Mouse (Mus musculus): Measurements from ENCODE around the gene Ankrd63. TPM values are rescaled to one million over a fixed set of nuclear protein-coding genes. Genes with fewer than 3 reads are reported as not detected.

Gene Ankrd63
- under 1 TPM; 0.10 to 0.30 TPM for total RNA-seq (2021)
- long read RNA-seq, experiment 1 = 0 reads
- long read RNA-seq, experiment 2 = 0 reads

DNA sequence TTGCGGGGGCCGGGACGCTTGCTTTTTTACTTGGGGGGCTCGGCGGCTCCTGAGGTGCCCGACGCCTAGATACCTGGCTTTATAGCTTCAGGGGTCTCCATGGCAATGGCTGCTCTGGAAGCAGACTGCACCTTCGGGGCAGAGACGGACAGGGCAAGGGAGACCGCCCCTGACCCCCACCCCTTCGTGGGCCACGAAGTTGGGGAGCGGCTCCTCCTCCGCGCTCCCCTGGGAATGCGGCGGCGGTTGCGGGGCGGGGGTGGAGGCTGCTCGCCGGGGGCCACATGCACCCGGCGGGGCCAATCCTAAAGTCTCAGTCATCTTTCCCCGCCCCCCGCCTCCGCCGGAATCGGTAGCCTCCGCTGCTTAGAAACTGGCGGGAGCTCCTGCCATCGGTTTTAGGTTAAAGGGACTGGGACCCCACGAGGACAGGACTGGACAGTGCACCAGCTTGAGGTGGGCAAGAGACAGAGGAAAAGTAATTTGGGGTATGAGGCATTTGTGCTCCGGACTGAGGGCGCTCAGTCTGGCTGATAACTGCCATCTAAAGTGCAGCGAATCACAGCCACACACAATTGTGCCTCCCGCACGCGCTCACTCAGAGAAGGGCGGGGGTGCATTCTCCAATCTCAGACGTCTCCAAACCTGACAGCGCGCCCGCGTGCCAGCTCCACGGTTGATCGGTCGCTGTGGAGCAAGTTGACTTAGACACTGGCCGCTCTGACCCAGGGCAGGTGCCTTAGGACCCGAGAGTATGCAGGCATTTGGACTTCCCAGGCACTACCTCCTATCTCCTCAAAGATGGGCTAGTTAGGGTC, at the start of gene Ankrd63:
Gene Ankrd63 (minus strand): TSS at position 51 of the 818 bp plus-strand sequence.
- peak; percentile 46 to 66 for DNase-seq

DNA sequence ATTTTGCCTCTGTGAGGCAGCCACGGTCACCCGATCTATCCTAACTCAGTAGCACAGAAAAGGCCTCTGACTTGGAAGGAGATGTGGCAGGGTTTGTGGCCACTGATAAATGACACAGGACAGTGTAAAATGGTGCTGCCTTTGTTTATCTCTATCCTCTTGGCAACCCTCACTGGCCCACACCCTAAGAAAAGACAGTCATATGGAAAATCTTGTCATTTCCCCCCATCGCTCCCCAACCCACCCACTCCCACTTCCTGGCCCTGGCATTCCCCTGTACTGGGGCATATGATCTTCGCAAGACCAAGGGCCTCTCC, 49.0 kb upstream of the Ankrd63 start:
- DNase-seq = no peak

DNA sequence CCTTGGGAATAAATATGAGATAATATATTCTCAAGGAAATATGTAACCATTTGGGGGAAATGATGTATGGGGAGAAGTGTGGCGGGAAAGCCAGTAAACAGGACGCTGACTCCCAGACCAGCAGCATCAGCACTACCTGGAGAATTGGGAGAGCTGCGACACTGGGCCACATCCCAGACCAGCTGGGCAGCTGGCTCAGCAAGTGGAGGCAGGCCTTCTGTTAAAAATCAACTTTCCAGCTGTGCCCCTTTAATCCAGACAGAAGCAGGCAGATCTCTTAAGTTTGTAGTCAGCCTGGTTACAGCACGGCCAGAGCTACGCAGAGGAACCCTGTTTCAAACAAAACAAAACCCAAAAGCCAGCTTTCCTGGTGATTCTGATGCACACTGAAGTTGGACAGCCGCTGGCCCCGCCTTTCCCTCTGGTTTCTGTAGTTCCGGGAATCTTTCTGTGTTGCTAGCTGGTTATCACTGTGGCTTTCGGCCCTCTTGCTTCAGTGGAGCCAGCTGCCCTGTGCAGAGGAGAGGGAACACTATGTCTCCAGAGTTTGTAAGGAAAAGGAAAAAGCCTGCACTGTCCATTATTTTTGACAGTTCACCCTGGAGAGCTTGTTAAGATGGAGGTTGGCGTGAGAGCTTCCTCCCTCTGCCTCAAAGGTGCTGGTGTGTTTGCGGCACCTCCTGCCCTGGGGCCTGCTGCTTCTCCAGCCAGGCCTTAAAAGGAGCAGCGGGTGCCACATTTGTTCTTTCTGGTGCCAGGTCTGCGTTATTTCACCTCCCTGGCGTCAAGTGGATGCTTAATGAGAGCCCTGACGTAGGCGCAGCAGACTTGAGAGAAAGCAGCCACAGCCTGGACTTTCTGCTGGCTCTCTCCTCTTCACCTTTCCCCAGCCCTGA, 48.4 kb upstream of the Ankrd63 start:
- no peak for DNase-seq

DNA sequence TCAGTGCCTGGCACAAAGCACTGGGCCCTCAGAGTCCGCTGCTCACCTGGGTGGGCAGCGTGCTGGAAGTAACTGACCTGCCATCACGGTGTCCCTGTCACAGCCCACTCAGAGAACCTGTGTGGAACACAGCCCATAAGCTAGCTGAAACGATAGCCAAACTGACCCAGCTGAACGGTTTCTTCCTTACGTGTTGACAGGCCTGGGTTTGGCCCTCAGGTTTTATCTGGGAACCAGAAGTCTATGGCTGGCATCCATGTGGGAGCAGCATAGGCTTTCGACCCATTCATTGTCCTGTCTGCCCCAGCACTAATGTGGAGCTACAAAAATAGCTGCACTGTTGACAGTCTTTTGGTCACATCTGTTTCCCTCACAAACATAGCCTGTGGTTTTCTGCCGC, 46.7 kb upstream of the Ankrd63 start:
- DNase-seq = no peak

DNA sequence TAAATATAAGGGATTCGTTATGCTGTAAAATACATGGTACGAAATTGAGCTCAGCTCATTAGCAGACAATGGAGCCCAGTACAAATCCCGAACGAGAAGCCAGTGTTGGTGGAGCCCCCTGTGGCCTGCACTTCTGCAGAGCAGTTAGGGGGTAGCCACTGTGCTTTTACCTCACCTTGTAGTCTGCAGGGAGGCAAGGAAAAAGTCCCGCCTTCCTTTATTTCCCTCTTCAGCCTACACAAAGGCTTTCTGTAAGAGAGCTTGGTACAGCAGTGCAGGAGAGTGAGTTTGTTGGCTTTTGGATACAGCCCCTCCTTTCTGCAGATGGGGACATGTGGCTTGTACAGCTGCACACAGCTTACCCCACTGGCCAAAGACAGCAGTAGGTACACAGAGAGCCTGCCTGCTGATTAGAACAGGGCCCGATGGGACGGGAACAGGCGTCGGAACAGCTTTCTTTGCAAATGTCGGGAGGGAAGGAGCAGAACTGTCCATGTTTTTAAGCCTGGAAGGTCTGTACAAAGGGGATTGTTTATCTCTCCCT, 45.6 kb upstream of the Ankrd63 start:
- no peak for DNase-seq

DNA sequence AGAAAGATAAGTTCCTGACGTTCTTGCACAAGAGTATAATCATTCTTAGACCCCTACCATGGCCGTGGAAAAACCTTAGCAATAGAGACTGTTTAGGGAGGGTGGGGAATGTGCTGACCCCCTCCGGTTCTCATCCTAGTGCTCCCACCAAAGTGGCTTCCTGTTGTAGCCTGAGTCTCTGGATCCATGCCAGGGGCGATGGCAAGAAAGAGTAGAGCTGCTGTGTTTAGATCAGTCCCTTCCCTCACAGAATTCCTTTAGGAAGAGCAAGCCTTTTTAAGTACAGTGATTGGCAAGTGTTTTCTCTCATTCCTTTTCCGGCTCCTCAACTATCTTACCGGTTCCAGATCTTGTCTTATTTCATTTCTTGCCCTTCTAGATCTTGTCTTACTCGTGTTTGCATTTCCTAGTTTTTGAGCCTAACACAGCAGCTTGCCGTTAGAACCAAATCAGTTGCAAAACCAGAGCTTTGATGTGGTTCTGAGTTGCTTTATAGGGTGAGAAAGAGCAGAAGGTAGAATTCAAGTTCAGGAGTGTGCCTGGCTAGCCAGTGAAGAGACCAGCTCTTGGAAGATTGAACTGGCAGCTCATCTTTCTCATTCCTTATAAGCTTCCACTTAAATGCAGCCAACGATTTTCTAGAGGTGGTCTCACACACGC, 43.7 kb upstream of the Ankrd63 start:
- peak in 1 of 2 experiments; percentile 62 for DNase-seq

DNA sequence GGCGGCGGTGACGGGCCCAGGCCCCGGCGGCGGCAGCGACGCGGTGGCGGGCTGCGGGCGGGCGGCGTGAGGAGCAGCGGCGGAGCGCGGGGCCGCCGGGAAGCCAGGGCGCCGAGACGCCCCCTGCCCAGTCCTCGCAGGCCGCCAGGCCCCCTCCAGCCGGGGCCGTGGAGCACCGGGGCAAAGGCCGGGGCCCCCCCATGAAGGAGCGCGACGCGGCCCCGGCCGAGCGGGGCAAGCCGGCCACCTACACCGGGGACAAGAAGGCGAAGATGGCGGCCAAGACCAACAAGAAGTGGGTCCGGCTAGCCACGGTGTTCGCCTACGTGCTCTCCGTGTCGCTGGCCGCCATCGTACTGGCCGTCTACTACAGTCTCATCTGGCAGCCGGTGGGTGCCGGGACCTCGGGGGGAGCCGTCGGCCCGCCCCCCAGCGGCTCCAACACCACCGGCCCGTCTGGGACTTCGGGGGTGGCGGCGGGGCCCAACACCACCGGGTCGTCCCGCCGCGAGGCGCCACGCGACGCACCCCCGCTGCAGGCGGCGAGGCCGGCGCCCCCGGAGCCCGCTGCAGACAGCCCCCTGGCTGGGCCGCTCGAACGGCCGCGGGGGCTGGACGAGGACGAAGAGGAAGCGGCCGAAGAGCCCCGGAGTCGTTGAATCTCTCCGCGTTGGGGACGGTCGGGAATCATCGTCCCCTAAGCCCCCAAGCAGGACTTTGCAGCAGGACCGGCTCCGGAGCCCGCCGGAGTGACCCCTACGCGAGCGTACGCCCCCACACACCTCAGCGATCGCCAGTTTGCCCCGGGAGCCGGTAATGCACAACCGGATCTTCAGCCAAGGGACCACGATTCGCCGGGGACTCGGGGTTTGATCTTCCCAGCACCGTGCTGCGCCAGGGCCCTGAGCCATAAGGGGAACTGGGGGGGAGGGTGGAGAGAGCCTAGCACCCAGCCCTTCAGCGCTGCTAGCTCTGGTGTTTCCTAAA, 42.4 kb upstream of the Ankrd63 start:
- peak; percentile 42 to 54 for DNase-seq

DNA sequence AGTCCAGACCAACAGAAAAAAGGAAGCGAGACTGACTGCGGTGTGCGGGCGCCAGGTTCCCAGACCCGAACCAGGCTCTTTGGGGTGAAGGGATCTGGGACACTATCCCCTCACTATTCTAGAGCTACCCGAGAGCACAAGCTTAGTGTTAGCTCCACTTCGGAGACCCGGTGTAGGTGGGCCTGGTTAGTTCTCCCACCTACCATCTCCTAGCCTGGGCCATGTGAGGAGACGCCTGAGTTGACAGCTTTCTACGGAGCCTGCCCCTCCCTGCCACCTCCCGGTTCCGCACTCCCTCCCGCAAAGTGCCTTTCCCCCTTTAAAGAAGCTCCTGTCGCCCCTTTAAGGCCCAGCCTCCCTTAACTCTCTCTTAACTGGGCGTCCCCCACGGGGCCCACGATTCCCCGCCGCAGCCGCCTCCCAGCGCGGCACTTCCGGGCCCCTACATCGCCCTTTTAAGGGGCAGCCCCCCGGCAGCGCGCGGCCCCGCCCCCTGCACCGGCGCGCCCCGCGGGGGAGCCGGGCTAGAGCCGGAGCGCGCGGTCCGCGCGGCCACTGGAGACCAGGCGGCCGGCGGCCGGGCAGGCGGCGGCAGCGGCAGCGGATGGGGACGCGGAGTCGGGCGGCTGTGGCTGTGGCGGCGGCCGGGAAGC, 41.6 kb upstream of the Ankrd63 start, which contains the start of gene Inafm2:
Gene Inafm2 (plus strand): TSS at position 527 of the 653 bp plus-strand sequence.
- DNase-seq = peak; percentile 96 to 97

DNA sequence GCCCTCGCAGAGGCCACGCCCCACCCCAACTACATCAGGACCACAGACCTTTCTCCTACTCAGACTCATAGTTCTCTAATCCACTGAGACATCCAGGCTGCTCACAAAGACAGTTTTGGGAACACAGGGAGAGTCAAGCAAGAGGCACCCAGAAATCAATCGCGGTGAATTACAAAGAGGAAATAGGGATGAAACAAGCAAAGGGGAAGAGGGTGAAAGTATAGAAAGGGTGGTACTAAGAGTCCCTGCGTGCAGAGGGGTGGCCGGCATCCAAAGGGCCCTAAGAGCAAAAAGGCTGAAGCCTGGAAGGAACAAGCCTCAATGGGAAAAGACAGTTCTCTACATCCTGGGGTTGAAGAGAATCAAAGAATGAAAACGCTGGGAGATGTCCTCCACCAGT, 40.9 kb upstream of the Ankrd63 start:
- DNase-seq = no peak

DNA sequence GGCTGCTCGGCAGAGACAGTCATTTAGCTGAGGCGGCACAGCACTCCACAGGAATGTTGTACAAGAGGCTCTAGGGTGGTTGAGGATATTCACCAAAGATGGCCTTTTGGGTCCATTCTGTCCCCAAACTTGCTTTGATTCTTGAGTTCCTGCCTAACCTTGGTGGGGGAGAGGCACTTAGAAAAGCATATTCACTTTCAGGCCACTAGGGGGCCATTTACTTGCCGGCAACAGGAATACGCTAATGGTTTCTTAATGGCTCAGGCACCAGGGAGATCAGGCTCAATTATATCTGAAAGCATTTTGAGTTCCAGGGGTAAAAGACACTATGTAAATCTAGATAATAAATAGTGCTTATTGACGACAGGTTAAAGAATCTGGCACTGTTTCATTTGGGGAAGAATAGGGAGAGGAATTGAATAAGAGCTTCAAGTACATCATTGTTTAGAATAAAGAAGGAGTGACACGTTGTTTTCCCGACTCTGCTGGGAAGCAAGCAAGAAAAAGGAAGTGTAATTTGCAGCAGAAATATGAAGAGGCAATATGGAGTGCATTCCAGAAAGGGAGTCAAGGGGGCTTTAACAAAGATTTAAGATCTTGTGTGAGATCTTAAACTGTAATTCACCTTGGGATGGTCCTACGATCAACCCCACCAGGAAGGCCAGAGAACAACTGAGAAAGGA, 39.6 kb upstream of the Ankrd63 start:
- DNase-seq = peak in 1 of 2 experiments; percentile 58

DNA sequence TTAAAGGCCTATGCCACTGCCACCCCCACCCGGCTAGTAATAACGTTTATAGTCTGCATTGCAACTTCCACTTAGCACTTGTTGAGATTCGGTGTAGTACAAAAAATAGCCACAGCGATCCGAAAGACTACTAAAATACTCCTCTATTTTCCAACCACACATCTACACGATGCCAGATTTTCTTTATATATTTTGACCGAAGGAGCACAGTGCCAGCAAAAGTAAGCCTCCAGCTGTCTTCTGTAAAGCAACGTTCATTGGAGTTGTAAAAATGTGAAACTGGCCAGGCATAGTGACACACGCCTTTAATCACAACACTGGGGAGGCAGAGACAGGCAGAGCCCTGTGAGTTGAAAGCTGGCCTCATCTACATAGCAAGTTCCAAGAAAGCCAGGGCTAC, 37.4 kb upstream of the Ankrd63 start:
- no peak for DNase-seq

DNA sequence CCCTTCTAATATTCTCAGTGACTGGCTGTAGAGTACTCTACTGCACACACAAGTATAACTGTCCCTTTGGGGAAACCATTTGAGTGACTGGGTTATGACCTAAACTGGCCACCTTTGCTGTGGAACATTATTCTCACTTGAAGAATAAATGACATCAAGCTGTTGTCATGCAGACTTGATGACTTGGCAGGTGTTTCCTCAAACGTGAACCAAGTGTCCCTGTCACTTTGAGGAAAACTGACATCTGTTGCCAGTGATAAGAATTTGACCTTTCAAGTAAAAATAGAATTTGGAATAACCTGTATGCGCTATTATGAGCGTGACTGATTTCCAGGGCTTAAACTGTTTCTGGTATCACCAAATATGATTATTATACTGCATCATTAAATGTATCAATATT, 36.6 kb upstream of the Ankrd63 start:
- DNase-seq = no peak

DNA sequence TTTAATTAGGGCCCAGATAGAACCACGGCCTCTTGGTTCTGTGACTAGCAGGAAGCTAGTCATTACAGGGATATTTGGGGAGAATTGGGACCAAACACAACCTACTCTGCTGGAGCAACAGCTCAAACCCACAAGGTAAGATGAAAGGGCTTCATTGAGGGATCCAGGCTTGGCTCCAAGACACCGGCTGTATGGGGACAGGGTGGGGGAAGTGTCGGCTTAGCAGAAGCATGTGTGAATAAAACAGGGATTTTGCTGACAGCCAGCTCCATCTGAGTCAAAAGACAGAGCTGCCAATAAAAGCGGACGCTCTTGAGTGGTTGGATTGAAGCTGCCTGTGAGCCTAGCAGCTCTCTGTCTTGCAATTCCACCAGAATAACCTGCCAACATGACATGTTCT, 29.6 kb upstream of the Ankrd63 start:
- DNase-seq = no peak

DNA sequence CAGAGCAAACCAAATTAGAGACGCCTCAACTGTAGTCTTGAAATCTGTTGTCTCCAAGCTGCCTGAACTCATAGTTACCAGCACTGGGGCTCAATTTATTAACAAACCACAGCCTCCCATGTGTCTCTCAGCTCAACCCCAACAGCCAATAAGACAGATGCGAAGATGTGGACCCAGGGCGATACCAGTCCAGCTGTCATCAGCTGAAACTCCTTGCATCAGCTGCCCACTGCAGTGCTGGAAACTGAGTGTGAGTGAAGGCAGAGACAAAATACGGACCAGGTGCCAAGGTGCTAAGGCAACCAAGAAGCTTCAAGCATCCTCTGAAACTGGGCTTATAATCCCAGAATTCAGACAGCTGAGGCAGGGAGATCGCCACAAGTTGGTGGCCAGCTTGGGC, 28.2 kb upstream of the Ankrd63 start:
- no peak for DNase-seq

DNA sequence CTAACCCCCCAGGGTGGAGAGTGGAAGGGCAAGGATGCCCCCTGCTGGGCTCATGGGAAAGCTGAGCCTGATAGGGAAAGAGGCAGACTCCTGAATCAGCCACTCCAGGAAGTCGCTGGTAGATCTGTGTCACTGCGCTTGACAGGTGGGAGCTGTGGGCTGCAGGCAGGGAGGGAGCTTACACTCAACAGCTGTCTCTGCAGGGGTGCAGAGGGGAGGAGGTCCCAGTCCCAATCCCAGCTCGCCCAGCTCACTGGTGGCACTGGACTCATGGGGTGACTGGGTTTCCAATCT, 26.8 kb upstream of the Ankrd63 start:
- DNase-seq = peak; percentile 87 to 91

DNA sequence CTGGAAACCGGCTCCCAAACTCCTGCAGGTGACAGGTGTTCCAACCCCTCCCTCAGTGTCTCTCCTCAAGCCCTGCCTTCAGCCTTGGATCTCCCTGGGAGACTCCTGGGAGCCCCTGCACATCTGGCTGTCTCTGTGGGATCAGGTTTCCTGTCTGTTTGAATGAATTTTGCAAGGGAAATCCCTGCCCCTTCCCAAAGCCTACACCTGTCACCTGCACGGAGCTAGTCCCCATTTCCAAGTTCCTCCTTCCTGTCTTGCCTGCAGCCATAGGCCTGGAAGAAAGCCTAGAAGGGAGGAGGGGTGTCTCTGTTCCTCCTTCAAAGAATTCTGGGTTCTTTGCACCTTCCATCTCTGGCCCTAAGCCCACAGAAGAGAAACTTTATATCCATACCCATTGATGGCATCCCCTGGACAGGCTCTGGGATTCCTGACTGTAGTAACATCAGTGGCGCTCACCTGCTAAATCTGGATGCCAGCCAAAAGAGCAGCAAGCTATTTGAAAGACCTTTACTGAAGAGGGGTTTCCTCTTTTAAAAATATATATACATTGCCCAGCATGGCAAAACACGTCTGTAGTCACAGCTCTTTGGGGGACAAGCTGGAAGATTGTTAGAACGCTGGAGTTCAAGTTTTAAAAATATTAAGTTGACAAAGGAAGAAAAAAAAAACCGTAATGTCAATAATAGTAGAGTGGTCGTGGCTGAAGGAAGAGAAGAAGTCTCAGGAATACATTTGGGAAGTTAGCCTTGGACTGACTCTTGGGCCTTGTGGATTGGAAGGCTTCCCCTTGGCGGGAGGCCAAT, 26.3 kb upstream of the Ankrd63 start:
- no peak for DNase-seq

DNA sequence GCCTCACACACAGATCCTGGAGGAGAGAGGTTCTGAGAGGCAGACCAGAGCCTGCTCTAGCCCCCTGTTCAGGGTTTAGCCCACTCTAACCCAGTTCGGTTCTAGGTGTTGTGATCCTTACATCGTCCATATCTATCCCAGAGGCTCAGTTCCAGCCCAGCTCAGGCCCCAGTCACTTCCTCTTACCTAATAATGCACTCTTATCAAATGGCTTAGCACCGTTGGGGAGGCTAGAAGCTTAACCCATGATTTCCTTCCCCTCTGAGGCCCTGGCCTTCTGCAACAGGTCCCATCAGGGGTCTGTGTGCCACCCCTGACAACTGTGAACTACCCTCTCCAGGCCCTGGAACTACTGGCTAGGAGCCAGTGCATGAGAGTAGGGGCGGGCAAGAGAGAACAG, 25.4 kb upstream of the Ankrd63 start:
- no peak for DNase-seq

DNA sequence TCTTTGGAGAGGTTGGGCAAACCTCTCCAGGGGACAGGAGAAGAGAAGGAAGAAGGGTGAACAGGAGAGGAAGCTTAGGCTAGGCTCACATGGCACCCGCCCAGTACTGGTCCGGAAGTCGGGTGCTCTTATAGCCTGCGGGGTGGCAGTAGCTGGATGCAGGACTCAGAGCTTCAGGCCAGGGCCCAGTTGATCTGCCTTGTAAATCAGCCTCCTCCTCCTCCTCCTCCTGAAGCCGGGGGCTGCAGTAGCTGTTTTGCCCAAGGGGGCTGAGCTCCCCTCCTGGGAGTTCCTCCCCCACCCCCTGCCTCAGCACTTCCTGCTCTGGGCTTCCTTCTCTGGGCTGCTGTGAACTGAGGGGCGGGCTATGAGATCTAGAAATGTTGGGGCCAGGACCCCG, 24.6 kb upstream of the Ankrd63 start, which contains the start of gene Plcb2:
Gene Plcb2 (minus strand): TSS at position 102 of the 400 bp plus-strand sequence.
- no peak for DNase-seq

DNA sequence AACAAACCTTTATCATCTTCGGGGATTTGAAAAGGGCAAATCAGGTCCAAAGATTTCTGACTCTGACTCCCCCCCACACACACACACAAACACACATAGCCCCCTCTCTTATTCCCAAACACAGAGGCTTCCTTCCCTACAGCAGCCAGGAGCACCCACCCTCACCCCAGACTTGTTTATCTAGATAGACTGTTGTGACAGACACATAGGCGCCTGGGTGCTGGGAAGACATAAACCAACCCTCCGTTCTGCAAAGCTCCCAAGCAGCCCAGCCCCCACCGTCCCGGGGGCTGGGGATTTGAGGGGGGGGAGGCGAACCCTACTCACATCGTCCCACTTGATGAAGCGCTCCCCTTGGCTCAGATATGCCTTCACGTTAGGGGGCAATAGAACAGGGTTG, 24.1 kb upstream of the Ankrd63 start:
- DNase-seq = no peak

Data from adrenal gland, postnatal 36 days (tissue).